Mouse (Mus musculus): ENCODE measurements around the gene Plekha4. TPM values are rescaled to one million over a fixed set of nuclear protein-coding genes. Genes with fewer than 3 reads are reported as not detected.

Plekha4 gene
- total RNA-seq, 1 experiment from 2014 or later, result not detected

DNA sequence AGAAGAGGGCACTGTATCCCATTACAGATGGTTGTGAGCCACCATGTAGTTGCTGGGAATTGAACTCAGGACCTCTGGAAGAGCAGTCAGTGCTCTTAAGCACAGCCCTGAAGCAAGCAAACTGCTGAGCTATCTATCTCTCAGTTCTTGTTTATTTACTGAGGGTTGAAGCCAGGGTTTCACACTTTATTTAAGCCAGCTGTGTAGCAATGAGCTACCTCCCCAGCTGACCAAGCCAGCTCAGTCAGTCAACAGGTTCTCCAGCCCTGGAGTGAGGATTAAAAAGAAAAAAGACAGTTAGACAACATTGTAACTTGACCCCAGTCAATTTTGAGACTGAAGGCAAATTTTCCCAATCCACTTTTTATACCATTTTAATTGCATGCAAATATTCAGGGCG is 9.5 kb downstream of the Plekha4 start:
- no peak for ATAC-seq (replicated peaks; ENCODE audit: low read depth, poor library complexity, severe bottlenecking)

DNA sequence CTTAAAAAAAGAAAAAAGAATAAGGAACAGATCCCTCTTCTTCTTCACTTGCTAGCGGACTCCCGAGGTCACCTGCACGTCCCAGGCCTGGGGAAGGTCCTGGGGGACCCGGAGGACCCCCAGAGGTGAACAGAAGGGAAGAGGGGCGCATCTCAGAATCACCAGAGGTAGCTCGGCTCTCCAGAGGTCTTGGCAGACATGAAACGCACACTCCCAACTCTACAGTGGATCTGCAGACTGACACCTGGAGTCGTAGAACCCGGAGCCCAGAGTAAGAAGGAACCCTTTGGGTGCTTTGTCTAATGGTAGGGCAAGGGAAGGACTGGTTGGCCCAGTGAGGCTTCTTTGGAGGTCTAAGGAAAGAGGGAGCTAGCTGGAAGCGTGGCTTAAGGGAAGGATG is 11.5 kb downstream of the Plekha4 start:
- ATAC-seq (replicated peaks; ENCODE audit: low read depth, poor library complexity, severe bottlenecking), result no peak

- ATAC-seq (replicated peaks; ENCODE audit: low read depth, poor library complexity, severe bottlenecking), result peak; percentile 50
Observed at GRCm38 (mm10) chr7:45538163-45539041, 12.3 kb downstream of the Plekha4 start.

DNA sequence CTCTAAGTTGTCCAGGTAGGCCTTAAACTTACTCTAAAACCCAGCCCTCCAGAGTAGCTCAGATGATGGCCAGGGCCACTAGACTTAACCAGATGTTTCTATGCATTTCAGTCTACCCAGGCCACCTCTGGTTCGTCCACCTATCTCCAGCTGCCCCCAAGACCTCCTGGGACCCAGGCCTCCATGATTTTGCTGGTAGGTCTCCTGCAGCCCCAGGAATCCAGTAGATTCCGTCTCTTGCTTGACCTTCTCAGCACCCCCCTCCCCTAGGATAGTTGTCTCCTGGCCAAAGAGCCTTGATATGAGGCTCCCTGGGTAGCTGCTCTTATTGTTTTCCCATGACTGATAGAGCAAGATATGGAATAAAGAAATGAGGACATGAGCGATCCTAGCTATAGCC is 13.0 kb downstream of the Plekha4 start:
- ATAC-seq (replicated peaks; ENCODE audit: low read depth, poor library complexity, severe bottlenecking), result no peak

- ATAC-seq (replicated peaks; ENCODE audit: low read depth, poor library complexity, severe bottlenecking), result no peak
Observed at GRCm38 (mm10) chr7:45540213-45540612, 14.1 kb downstream of the Plekha4 start.

- no peak for ATAC-seq (replicated peaks; ENCODE audit: low read depth, poor library complexity, severe bottlenecking)
Observed at GRCm38 (mm10) chr7:45544525-45544924, 18.4 kb downstream of the Plekha4 start.

GRCm38 (mm10) chr7:45549641-45550436 is 23.7 kb downstream of the Plekha4 start:
- ATAC-seq (replicated peaks; ENCODE audit: low read depth, poor library complexity, severe bottlenecking), result no peak

GRCm38 (mm10) chr7:45550821-45551511 is 24.8 kb downstream of the Plekha4 start:
- no peak for ATAC-seq (replicated peaks; ENCODE audit: low read depth, poor library complexity, severe bottlenecking)

- no peak for ATAC-seq (replicated peaks; ENCODE audit: low read depth, poor library complexity, severe bottlenecking)
Observed at GRCm38 (mm10) chr7:45551512-45551883, 25.4 kb downstream of the Plekha4 start.

GRCm38 (mm10) chr7:45553519-45553918 is 27.4 kb downstream of the Plekha4 start:
- no peak for ATAC-seq (replicated peaks; ENCODE audit: low read depth, poor library complexity, severe bottlenecking)

- no peak for ATAC-seq (replicated peaks; ENCODE audit: low read depth, poor library complexity, severe bottlenecking)
Observed at GRCm38 (mm10) chr7:45553990-45554389, 27.9 kb downstream of the Plekha4 start.

DNA sequence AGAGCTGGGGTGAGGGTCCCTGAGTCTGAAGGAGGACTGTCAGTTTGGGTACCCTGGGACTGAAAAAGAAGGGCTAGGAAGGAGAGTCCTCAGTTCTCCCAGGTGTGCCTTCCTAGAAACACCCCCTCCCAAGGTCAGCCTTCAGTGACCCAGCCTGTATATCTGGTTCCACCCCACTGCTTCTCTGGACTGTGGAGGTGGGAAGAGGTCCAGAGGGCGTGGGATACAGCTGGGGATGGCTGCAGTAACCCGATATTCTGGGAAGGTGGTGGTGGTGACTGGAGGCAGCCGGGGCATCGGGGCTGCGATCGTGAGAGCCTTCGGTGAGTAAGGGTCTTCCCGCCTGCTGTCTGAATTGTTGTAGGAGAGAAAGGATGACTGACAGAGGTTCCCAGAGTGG is 28.6 kb downstream of the Plekha4 start, which contains the start of gene Hsd17b14:
Hsd17b14 (plus strand) TSS at position 150 of the 400 bp plus-strand sequence.
- no peak for ATAC-seq (replicated peaks; ENCODE audit: low read depth, poor library complexity, severe bottlenecking)

DNA sequence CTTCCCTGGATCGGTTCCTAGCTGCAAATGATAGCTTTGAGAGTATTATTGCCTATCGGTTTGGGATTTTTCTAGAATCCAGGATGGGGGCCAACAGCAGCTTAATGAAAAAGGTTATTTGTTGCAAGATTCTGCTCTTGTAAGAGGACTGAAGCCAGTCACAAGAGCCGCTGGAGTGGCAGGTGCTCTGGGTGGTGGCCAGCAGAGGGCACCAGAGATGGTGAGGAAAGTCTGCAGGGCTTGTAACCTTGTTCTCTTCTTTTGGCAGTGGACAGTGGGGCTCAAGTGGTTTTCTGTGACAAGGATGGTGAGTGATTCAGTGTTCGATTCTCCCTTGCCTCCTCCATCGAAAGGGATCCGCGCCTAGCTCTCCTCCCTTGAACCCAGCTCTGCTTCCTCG is 29.7 kb downstream of the Plekha4 start:
- peak; percentile 93 for ATAC-seq (replicated peaks; ENCODE audit: low read depth, poor library complexity, severe bottlenecking)

DNA sequence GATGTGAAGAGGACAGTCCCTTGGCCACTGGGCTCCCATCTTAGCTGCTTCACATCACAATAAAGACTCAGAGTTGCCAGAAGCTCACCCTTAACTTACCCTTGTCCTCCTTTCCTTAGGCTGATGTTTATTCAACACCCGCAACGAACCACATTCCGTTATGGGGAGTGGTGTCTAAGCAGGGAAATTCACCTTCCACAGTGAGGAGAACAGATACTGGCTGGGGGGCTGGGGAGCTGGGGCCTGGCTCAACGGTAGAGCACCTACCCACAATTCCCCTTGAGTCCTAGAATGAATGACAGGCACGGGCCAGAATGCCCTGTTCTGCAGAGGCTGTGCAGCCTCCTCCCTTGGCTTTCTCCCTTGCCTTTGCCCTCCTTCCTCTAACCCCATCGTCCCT is 32.8 kb downstream of the Plekha4 start:
- no peak for ATAC-seq (replicated peaks; ENCODE audit: low read depth, poor library complexity, severe bottlenecking)

DNA sequence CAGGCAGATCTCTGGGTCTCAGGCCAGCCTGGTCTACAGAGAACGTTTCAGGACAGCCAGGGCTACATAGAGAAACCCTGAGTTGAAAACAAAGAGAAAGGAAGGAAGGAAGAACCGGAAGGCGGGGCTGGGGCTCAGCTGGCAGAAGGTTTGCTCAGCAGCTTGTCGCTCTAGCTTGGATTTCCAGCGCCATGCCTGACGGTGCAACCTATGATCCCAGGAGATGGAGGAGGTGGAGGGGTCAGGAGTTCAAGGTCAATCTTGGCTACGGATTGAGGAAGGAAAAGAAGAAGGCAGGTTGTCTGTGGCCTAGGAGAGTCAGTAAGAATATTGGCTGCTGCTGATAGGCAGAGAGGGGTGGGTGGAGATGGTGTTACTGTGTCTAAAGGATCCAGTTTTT is 34.1 kb downstream of the Plekha4 start:
- no peak for ATAC-seq (replicated peaks; ENCODE audit: low read depth, poor library complexity, severe bottlenecking)

DNA sequence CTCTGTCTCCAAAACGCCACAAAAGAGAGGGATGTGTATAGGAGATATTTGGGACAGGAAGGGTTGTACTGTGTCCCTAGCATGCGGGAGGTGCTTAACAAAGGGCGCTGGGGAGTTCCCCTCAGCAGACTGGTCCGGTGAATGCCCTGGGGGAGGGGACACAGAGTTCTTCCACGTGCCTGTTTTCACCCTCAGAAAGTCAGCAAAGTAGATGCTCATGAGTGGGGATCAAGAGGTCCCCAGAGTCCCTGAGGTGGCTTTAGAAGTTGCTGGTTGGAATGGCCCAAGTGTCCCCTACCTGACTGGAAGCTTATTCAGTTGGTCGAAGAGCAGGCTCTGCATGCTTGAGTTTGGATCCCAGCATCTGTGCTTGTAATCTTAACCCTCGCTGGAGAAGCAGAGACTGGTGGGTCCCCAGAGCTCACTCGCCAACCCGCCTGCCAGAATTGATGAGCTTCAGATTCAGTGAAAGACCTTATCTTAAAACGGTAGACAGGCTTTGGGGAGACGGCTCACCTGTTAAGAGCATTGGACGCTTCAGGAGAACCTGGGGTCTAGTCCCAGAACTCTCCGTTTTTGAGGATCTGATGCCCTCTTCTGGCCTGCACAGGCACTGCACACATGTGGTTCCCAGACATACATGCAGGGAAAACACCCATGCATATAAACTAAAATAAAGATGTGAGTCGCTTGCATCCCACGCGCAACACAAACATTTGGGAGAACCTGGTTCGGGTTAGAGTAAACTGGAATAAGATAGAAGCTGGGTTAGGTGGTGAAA is 34.9 kb downstream of the Plekha4 start:
- peak; percentile 80 for ATAC-seq (replicated peaks; ENCODE audit: low read depth, poor library complexity, severe bottlenecking)

GRCm38 (mm10) chr7:45561624-45562520 is 35.7 kb downstream of the Plekha4 start:
- peak; percentile 33 for ATAC-seq (replicated peaks; ENCODE audit: low read depth, poor library complexity, severe bottlenecking)

GRCm38 (mm10) chr7:45564811-45565210 is 38.7 kb downstream of the Plekha4 start:
- no peak for ATAC-seq (replicated peaks; ENCODE audit: low read depth, poor library complexity, severe bottlenecking)

GRCm38 (mm10) chr7:45565446-45565845 is 39.3 kb downstream of the Plekha4 start:
- ATAC-seq (replicated peaks; ENCODE audit: low read depth, poor library complexity, severe bottlenecking), result no peak

All from common myeloid progenitor, adult 5-6 weeks (primary cell).